Comparison of ENCODE assay signal across 19 mouse cellular contexts in the genomic region with DNA sequence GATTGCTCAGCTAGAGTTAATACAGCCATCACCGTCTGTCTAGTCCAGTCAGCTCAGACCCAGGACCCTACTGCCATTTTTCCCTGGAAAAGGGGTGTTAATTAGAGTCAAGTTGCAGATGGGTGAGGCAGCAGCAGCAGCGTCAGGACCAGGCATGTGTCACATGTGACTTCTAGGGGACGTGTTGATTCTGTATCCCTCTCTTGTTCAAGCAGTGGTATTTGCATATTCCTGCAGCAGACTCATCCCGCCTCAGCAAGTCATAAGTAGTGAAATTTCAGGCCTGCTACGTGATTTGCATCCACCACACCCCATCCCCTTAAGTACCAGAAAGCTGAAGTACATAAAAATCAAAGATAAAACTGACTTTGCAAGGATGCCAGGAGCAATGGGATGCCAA.
DNase-seq lines count a peak whose midpoint lies in the region; ATAC-seq and TF ChIP-seq lines count a peak whose summit lies in the region.
"Had no signal": no experiment of that assay in that cellular context is flagged by ENCODE, and none has a peak within 500 bp of the region (broad histone marks: within the 10 kb centered on the region; RNA-seq: fewer than 3 reads in every experiment).

No protein-coding gene starts in this region.

- H3K36me3 ChIP-seq in midbrain, embryonic 16.5 days (ENCODE audit: control insufficient read depth, insufficient read depth, low read length): peaks cover 4% of the 10 kb centered on the region
- H3K36me3 ChIP-seq in midbrain, postnatal 0 days (ENCODE audit: insufficient read depth, low read length): peaks cover 5% of the 10 kb centered on the region; the same call in 1 of the 2 replicates
- H3K36me3 ChIP-seq in forebrain, embryonic 14.5 days (ENCODE audit: control insufficient read depth, insufficient read depth, low read length): no peaks in the 10 kb centered on the region

- no peak for TF ChIP-seq CTCF in midbrain, postnatal 0 days (IDR thresholded peaks at IDR 0.05)

- H3K4me1 ChIP-seq in midbrain, embryonic 16.5 days (ENCODE audit: control insufficient read depth, insufficient read depth, low read length): no peaks in the 10 kb centered on the region
- H3K4me1 ChIP-seq in midbrain, postnatal 0 days (ENCODE audit: insufficient read depth, low read length): no peaks in the 10 kb centered on the region
- H3K4me1 ChIP-seq in forebrain, embryonic 14.5 days (ENCODE audit: control insufficient read depth, insufficient read depth, low read length): no peaks in the 10 kb centered on the region
- H3K4me1 ChIP-seq: embryonic facial prominence, embryonic 15.5 days; intestine, embryonic 15.5 days had no signal

- no peak for DNase-seq in frontal cortex, postnatal 10 days (ENCODE audit: low spot score in 2 of 2)
- no peak for DNase-seq in midbrain, postnatal 0 days (ENCODE audit: low spot score)
- no peak for DNase-seq in forebrain, embryonic 14.5 days (ENCODE audit: low spot score)
- DNase-seq in right cerebral cortex, postnatal 36 days (ENCODE audit: low spot score in 2 of 2): no peak
- no peak for DNase-seq in kidney, adult 9 months
- DNase-seq: adrenal gland, adult 8-10 months; adrenal gland, postnatal 36 days; cerebellum, adult 2 months; embryo, embryonic 11 days; gastrocnemius, postnatal 10 days; kidney, adult 18-20 months had no signal

- H3K27me3 ChIP-seq in midbrain, embryonic 16.5 days (ENCODE audit: control insufficient read depth, insufficient read depth, low read depth, low read length): no peaks in the 10 kb centered on the region
- no peaks in the 10 kb centered on the region for H3K27me3 ChIP-seq in midbrain, postnatal 0 days (ENCODE audit: insufficient read depth, low read length)
- no peaks in the 10 kb centered on the region for H3K27me3 ChIP-seq in forebrain, embryonic 14.5 days (replicated peaks; ENCODE audit: control insufficient read depth, insufficient read depth, low read length)
- H3K27me3 ChIP-seq: embryonic facial prominence, embryonic 15.5 days; intestine, embryonic 15.5 days had no signal

- no peak overlapping the region for H3K4me3 ChIP-seq in midbrain, embryonic 16.5 days (ENCODE audit: low read depth, low read length)
- no peak overlapping the region for H3K4me3 ChIP-seq in midbrain, postnatal 0 days (ENCODE audit: low read depth, low read length)
- no peak overlapping the region for H3K4me3 ChIP-seq in forebrain, embryonic 14.5 days (ENCODE audit: low read depth, low read length)
- H3K4me3 ChIP-seq: embryonic facial prominence, embryonic 15.5 days; erythroblast, embryonic 14.5 days; heart, embryonic 12.5 days; hindbrain, embryonic 10.5 days; intestine, embryonic 15.5 days had no signal

- H3K4me2 ChIP-seq in midbrain, embryonic 16.5 days (ENCODE audit: low read length): no peak overlapping the region
- no peak overlapping the region for H3K4me2 ChIP-seq in midbrain, postnatal 0 days (ENCODE audit: low read depth, low read length, poor library complexity, severe bottlenecking)
- no peak overlapping the region for H3K4me2 ChIP-seq in forebrain, embryonic 14.5 days (ENCODE audit: low read length)
- H3K4me2 ChIP-seq: embryonic facial prominence, embryonic 15.5 days; heart, embryonic 12.5 days; hindbrain, embryonic 14.5 days; intestine, embryonic 15.5 days had no signal

- no peaks in the 10 kb centered on the region for H3K9me3 ChIP-seq in midbrain, embryonic 16.5 days (replicated peaks; ENCODE audit: control insufficient read depth, low read length, poor library complexity, severe bottlenecking)
- H3K9me3 ChIP-seq in midbrain, postnatal 0 days (ENCODE audit: low read length): no peaks in the 10 kb centered on the region
- no peaks in the 10 kb centered on the region for H3K9me3 ChIP-seq in forebrain, embryonic 14.5 days (replicated peaks; ENCODE audit: control insufficient read depth, low read length)
- H3K9me3 ChIP-seq: embryonic facial prominence, embryonic 15.5 days; heart, embryonic 12.5 days; hindbrain, embryonic 10.5 days; intestine, embryonic 15.5 days had no signal

- H3K27ac ChIP-seq in midbrain, embryonic 16.5 days (ENCODE audit: low read length): no peak overlapping the region
- no peak overlapping the region for H3K27ac ChIP-seq in midbrain, postnatal 0 days (ENCODE audit: low read depth, low read length)
- no peak overlapping the region for H3K27ac ChIP-seq in forebrain, embryonic 14.5 days (ENCODE audit: low read depth, low read length)
- H3K27ac ChIP-seq: embryonic facial prominence, embryonic 15.5 days; hindbrain, embryonic 10.5 days; hindbrain, embryonic 14.5 days; intestine, embryonic 15.5 days had no signal

- WGBS in midbrain, embryonic 16.5 days: 61% methylated on average over 5 of the region's 5 CpGs
- WGBS in midbrain, postnatal 0 days: 52% methylated on average over 5 of the region's 5 CpGs
- WGBS in forebrain, embryonic 14.5 days: 64% methylated on average over 5 of the region's 5 CpGs

- 0 out of 2 replicates have a peak, but pooled peaks have one; percentile 40 for ATAC-seq in frontal cortex, adult (ENCODE audit: low TSS enrichment)
- peak; percentile 27 for ATAC-seq in midbrain, embryonic 16.5 days
- ATAC-seq in midbrain, postnatal 0 days (ENCODE audit: low FRiP score): no peak
- ATAC-seq in forebrain, embryonic 14.5 days: peak; percentile 54; the same call in 1 of the 2 replicates
- ATAC-seq: intestine, embryonic 15.5 days had no signal

- H3K9ac ChIP-seq in midbrain, embryonic 16.5 days (ENCODE audit: low read depth, low read length): no peak overlapping the region
- H3K9ac ChIP-seq in midbrain, postnatal 0 days (replicated peaks; ENCODE audit: low read length, poor library complexity, severe bottlenecking): no peak overlapping the region
- no peak overlapping the region for H3K9ac ChIP-seq in forebrain, embryonic 14.5 days (ENCODE audit: low read length)
- H3K9ac ChIP-seq: embryonic facial prominence, embryonic 15.5 days; heart, embryonic 12.5 days; hindbrain, embryonic 14.5 days; intestine, embryonic 15.5 days had no signal
